Mouse (Mus musculus) brain, embryonic 14.5 days (tissue): ENCODE results near the gene Slc45a3.

Source experiments
- CTCF ChIP-seq: fragments of 200-500 bp; IDR thresholded peaks from 2 replicates; pipeline ENCODE4 v1.5.1; 2012; ENCODE audit warnings: inconsistent platforms, mild to moderate bottlenecking, moderate library complexity, borderline replicate concordance; ENCODE audit not compliant: insufficient read depth, insufficient read length; ENCODE audit errors: extremely low read depth
- POLR2A ChIP-seq: fragments of 200-500 bp; IDR thresholded peaks from 2 replicates; pipeline ENCODE4 v1.6.1; 2012; ENCODE audit warnings: mild to moderate bottlenecking, inconsistent platforms, borderline replicate concordance; ENCODE audit not compliant: poor library complexity, insufficient read depth, insufficient read length, severe bottlenecking; ENCODE audit errors: extremely low read depth

DNA sequence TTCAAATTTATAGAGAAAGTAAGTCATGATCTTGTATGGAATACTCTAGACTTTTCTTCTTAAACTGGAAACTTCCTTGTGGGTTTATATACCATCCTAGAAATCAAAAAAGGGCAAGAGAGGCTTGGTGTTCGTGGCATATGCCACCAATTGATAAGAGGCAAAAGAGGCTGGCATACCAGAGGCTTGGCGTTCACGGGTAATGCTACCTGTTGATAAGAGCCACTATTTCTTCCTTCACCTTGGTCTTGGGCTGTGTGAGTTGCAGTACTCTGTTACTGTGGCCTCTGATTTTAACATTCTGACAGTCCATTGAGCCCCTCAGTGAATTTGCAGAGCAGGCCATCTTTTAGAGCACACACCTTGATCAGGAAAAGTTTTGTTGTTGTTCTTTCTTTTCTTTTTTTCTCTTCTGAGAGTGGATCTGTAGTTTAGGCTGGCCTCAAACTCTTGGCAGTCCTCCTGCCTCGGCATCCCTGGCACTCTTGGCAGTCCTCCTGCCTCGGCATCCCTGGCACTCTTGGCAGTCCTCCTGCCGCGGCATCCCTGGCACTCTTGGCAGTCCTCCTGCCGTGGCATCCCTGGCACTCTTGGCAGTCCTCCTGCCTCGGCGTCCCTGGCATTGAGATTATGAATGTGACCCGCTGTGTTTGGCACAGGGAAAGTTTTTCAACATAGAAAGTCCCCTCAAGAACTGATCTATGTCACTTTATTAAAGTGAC lies 64.3 kb downstream of the Slc45a3 start:
- TF ChIP-seq POLR2A = no peak
- no peak for TF ChIP-seq CTCF
